Mouse (Mus musculus): ENCODE data around the gene Tlk2.
A peak's percentile ranks its signal among the peaks of the same experiment; 100 is the strongest.

Gene Tlk2

DNA sequence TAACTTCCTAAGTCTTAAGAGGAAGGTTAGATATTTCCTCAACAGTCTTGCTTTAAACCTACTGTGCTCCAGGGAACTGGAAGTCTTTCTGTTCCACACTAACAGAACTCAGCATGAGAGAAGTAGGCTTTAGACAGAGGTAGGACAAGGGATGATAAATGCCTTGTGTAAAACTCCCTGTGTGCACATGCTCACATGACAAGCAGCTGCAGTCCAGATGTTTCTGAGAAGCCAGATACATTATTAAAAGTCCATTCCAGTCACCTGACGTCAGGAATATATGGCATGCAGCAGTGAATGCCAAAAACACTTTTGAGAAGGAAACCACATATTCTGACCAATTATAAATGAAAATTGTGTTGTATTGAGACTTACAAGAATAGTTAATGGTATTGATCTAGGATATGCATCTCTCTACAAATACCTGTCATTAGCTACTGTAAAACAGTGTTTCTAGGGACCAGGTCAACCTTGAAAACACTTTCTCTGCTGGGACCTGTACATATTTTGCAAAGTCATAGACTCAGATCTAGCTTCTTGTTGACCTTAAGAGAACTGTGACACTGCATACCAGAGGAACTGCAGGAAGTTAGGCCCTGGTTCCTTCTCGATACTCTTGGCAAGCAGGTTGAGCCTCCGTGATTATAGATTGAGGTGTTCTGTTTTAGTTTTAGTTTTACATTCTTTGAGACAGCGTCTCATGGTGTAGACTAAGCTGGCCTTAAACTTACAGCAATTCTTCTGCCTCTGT is 83.2 kb downstream of the Tlk2 start:
- no peak for DNase-seq (ENCODE audit: low spot score)

DNA sequence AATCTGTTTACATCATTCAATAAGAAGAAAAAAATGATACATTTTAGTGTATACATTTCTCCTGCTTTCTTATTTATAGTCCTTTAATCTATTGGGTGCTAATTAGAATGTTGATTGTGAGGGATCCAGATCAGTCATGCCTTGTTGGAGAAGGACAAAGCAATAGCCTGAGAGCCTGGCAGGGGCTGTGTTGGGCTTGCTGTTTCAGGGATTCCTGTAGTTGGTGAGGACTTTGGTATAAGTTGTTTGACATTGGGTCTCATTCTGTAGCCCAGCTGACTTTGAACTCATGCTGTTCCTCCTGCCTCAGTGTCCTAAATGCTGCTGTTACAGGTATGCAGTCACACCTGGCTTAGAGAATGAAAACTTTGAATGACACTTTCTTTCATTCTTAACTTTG is 85.9 kb downstream of the Tlk2 start:
- DNase-seq (ENCODE audit: low spot score): no peak

DNA sequence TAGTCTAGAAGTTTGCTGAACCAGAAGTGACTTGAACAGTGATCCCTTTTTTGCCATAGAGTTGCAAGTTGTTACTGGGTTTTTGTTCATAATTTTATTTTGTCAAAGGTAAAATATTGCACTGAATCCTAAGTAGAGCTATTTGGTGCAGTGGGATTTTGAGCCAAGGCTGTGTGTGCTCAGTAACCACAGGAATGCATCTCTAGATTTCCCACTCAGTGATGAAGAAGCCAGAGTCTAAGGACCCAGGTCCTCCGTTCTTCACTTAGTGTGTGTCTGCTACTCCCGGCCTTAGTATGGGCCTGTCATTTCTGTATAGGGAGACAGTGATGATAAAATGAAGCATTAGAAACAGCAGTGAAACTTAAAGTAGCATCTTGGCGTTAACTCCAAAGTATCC is 86.4 kb downstream of the Tlk2 start:
- DNase-seq (ENCODE audit: low spot score): no peak

DNA sequence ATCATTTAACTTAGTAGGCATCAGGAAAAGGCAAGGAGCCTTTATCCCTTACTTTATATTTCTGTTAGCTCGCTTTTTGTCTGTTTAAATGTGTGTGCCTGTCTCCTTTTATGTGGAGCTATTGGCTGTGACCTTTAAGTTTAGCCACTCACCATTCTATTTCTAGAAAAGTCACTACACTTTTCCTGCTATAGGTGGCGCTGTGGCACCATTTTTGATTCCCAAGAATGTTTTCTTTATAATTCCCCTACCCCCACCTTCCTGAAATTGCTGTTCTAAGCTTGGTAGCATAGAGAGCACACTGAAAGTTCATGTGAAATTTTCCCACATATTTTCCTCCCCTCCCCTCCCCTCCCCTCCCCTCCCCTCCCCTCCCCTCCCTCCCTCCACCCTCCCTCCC is 91.5 kb downstream of the Tlk2 start:
- DNase-seq (ENCODE audit: low spot score): no peak

DNA sequence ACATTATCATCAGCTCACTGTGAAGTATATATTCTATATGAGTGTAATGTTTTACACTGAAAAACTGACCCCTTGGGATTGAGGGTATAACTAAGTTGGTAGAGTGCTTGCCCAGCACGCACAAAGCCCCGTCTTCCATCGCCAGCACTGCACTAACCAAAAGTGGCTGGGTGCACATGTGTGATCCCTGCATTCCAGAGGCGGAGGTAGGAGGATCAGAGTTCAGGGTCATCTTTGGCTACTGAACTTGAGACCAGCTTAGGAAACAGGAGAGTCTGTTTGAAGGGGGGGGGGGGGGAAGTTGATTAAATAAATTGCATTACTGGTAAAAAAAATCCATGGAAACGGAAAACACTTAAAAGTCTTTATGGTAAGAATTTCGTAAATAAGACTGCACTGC is 101.8 kb downstream of the Tlk2 start:
- no peak for DNase-seq (ENCODE audit: low spot score)

DNA sequence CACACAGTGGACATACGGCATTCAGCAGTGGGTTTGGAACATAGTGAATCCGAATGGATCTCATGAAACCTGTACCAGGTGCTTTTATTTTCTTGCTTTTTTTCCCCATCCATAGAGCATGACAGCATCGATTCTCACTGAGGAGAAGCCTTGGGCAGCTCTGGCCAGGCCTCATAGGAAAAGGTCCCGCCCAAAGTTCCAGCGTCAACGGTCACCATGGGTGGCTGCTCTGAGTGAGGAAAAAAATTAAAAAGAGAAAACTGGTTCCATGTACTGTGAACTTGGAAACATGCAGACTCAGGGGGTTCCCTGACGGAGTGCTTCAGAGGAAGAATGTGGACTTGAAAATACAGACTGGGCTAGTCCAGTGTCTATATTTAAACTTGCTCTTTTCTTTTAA is 102.7 kb downstream of the Tlk2 start:
- no peak for DNase-seq (ENCODE audit: low spot score)

DNA sequence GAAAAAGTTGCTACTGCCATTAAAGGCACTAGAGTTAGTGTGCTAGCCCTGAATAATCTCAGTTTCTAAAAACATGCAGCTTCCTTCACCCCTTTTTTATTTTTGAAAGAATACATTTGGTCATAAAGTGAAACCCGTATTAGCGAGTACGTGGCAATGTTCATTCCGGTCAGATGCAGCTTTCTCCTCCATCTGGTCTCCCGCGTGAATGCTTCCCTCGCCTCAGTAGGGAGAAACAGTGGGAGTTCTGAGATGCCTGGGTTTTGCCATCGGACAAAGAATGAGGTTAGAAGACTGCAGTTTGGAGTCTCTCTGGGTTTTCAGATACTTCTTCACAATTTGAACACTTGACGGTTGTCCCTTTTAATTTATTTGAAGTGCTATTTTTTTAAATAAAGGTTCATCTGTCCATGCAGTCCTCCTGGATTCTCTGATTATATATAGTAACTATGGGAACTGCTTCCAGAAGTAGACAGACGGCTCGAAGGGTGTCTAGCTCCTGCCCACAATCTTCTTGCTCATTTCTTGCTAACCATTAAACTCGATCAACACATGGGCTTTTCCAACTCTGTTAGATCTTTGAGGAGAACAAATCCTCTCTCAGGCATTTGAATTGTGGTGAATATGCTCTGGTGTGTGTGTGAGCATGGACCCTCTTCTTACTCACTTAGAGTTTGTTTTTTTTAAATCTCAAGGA is 103.3 kb downstream of the Tlk2 start:
- DNase-seq (ENCODE audit: low spot score): no peak

DNA sequence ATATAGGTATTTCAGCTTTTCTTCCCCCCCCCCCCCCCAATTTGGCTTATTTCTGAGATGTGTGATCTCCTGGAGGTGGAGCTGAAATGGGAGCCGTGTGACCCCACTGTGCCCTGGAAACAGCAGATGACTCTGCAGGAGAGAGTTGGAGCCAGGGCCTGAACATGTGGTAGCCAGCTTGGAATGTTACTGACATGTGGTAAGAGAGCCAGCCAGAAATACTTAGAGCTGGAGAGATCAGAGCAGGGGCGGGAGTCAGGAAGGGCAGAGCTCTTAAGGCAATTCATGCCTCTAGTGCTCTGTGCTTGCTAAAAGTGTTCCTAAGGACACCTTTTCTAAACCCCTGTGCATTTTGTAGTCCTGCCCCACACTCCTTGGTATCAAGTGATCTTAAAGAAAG is 103.9 kb downstream of the Tlk2 start:
- DNase-seq (ENCODE audit: low spot score): no peak

DNA sequence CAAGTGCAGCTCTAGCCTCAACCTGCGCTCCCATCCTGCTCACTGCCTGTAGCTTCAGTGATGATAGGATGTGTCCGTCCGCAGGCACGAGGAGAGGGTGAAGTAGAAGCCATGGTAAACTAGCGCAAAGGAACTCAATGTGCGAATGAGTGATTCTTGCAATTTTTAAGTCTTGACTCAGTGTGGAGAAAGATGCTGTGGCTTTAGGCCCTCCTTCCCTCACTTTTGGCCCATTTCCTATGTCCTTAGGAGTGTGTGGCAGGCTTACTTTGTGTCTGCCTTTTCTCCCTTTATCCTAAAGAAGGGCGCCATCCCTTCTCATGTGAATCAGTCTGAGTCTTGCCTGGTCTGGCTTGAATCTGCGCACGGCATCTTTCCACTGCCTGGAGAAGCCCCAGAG is 104.4 kb downstream of the Tlk2 start:
- DNase-seq (ENCODE audit: low spot score): no peak

DNA sequence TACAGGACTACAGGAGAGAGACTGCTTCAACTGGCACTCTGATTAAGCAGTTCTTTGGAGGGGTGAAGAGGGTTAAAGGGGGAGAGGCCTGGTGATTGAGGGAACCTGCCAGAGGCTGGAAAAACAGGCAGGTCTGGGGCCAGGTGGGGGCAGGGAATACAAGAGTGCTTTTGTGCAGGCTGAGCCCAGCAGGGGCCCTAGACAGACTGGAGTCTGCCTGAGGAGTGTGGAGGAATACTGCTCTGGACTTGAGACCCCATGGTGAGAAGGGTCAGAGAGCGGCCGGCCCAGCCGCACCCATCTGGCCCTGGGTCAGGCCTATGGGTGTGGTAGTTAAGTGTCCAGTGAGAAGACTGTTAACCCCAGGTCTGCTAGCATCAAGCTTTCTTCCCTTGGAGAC is 107.1 kb downstream of the Tlk2 start:
- no peak for DNase-seq (ENCODE audit: low spot score)

DNA sequence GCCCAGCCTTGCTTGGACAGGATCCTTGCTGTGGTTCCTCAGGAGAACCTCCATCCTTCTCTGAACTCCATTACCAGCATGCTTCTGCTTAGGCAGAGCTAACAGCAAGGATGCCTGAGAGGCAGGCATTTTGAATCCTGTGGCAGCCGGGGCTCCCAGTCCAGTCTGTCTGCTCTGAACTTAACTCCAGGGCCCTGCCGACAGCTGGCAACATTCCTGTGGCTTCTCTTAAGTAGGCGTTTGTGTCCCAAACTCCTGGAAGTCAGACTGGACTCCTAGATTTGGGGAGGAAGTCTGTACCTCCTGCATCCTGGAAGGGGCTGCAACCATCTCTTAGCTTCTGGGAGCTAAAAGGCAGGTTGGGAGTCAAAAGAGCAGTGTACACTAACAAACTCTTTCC is 110.8 kb downstream of the Tlk2 start:
- no peak for DNase-seq (ENCODE audit: low spot score)

DNA sequence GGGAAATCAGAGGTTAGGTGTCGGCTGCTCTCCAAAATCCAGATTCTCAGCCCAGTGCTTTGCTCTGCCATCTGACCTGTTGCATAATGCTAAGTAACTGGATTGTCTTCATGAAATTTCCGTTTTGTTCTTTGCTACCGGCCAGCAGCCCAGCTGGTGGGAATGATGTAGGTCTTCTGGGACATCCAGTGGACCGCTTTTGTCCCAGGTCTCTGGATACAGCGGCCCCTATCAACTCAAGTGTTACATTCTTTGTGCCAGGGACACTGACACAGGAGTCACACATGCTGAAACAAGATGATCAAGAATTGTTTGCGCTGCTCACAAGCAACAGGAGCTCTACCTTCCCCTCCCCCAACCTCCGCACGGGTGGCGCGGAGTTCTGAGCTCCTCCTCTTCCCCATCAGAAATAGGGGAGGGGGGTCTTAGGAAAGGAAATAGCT is 113.1 kb downstream of the Tlk2 start:
- no peak for DNase-seq (ENCODE audit: low spot score)

DNA sequence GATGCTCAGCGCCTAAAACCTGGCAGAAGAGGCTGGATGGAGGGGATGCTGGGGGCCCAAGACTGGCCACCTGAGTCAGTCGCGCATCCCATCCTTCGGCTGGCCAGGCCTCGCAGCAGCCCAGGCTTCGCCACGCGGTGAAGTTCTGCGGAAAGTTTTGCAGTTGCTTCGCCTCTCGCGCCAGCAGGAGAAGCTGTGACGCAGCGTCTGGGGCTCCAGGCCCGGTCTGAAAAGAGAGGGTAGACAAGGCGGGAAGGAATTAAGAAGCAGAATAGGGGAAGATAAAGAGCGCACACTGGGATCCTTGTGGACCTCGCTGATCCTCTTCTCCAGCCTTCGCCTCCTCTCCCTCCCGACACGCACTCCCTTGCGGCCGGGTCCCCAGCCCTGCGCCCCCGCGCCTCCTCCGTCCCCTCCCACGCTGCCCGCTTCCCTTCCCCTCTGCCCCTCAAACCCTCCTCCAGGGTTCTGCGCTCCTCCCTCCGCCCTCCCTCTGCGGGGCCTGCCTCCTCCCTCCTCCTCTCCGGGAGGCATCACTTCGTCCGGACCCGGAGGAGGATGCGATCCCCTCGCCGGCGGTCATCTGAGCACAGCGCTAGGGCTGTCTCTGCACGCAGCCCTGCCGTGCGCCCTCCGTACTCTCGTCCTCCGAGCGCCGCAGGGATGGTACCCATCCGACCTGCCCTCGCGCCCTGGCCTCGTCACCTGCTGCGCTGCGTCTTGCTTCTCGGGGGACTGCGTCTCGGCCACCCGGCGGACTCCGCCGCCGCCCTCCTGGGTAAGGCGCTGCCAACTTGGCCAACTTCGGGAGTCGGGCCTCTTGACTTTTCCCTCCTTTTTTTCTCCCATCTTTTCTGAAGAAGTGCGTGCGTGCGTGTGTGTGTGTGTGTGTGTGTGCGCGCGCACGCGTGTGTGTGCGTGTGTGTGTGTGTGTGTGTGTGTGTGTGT is 113.8 kb downstream of the Tlk2 start, which contains the start of gene Mrc2:
Mrc2 (plus strand) TSS at position 520 of the 948 bp plus-strand sequence.
- DNase-seq (ENCODE audit: low spot score): peak; percentile 70

DNA sequence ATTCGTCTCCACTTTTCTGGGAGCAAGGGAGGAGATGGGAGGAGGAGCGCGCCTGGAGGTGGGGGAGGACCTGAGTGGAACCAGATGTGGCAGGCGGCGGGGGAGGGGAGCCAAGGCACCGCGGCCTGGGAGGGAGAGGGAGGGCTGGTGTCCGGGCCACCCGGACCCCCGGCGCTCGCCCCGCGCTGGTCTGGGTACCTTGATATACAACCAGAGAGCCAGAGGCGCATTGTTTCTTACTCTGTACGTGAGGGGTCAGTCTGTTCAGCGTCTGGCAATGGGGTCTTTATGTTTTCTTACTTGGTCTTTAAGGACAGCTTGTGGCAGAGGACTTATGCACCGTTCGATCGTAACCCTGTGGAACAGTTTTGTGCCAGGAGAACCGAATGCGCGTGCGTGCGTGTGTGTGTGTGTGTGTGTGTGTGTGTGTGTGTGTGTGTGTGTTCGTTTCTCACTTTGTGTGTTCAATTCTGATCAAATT is 114.5 kb downstream of the Tlk2 start:
- peak; percentile 52 for DNase-seq (ENCODE audit: low spot score)

DNA sequence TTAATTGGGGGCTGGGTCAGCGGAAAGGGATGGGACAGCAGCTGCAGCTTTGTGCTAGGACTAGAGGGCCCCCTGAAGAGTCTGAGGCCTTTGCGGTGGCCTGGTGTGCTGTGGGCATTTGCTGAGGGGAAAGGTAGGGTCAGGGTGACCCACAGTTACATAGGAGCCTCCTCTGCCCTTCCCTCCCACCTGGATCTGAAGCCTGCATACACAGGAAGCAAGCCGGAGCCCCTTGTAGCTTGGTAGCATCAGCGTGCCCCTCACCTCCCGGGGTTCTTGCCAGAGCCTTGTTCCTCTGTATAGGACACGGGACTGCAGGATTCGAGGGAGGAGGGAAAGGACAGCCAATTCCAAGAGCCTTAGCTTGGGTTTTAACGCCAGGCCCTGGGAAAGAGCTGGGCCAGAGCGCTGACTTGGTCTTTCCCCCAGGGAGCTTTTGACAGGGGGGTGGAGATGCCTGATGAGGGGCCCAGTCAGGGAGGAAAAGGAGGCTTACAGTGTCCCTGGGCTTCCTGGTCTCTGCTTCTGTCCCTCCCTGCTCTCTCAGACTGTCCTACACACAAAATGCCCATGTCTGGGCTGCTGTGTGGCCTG is 115.4 kb downstream of the Tlk2 start:
- DNase-seq (ENCODE audit: low spot score): no peak

DNA sequence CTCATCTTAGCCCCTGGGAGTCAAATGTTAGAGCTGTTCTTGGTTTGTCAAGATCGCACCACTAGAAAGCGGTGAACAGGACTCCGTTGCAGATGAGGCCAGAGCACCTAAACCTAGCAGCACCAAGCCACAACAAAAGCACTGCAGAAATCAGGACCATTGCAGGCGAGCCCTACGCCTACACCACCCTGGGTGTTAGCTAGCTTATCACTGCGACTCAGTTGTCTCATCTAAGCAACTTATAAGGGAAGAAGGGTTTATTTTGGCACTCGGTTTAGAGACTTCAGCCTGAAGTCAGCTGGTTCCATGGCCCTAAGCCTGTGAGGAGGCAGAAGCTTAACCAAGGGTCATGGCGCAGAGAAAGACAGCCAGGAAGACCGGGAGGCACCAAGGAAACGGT is 117.5 kb downstream of the Tlk2 start:
- DNase-seq (ENCODE audit: low spot score): no peak

DNA sequence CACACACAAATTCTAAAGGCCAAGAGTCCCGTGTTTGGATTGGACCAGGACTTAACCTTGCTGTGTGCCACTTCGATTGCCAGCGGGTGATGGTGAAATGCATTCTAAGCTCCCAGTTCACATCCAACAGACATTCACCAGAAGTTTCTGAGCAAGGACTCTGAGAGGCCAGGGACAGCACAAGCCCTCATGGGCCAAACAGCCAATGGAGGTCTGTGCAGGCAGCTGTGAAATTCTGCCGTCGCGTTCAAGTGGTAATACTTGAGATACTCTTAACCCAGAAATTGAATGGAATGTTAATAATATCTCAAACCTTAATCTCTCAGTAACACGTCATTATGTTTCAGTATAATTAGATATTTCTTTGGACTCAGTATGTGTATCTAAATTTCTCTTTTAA is 131.6 kb downstream of the Tlk2 start:
- no peak for DNase-seq (ENCODE audit: low spot score)

DNA sequence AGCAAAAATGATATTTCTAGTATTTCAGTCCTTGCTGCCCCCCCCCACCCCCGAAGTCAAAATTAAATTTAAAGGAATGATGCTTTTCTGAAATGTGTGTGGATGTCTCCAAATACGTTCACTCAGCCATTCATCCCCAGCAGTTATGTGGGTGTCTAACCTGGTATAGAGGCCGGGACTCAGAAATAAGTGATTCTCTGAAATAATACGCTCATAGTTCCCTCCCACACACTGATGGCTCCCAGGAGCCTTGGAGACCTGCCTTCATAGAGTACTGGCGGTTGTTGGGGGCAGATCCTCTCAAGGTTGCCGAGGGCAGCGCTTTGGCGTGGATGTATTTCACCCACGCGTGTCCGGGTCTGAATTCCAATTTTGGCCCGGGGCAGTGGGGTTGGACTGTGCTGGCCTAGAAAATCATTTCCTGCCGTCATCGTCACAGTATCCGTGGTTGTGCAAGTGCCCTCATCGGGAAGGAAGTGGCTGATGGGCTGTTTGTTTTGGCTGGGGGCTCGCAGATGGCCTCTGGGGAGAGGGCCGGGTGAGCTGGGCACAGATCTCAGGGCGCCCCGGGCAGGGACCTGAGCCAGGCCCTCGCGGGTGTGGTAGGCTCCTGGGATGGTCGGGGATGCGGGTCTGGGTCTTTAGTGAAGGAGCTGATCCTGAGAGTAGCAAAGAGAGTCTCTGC is 132.8 kb downstream of the Tlk2 start:
- DNase-seq (ENCODE audit: low spot score): no peak

DNA sequence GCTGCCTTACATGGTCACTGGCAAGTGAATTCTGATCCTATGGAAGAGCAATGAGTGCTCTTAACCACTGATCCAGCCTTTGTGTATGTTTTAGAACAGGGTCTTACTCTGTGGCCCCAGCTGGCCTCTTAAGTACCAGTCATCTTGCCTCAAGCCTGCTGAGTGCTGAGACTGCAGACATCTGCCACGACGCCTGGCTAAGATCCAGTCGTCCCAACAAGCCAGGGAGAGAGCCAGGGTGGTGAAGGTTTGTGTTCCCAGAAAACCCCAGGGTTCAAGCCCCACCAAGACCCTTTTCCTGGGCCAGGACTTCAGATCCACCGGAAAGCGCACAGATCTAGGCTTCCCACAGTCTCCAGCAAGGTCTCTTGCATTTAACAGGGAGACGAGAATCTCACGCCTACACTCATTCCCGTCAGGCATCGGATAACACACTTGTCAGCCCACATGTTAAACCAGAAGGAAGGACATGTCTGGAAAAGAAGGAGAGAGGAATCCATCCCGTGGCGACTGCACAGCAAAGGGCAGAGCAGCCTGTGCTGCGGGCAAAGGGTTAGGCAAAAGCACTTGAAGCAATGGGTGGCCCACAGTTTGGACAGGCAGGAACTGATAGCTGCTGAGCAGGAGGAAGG is 133.8 kb downstream of the Tlk2 start:
- DNase-seq (ENCODE audit: low spot score): no peak

DNA sequence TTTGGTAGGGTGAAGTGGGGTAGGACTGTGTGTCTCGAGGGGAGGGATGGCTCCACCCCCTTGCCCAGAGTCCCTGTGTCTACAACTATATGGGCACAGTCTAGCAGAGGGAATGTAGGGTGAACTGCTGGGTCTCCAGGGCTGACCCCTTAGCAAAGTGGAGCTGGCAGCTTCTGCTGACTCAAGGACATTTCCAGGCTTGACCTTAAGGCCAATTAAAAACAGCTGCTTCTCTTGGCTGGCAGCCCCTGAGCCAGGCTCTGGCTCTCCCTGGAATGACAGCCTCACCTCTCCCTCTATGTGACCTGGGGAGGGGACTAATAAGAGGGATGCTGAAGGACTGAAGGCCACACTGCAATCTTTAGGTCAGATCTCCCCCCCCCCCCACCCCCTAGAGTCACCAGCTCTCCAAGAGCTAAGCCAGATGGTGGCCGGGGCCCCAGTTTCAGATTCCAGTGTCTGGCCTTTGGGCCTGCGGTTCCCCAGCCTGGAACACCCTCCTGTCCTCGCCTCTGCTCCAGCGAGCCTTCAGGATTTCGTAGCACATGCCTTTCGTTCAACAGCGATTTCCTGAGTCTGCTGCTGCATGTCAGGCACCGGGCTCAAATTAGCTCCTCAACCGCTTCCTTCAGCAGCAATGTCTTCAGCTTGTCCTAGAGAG is 134.5 kb downstream of the Tlk2 start:
- no peak for DNase-seq (ENCODE audit: low spot score)

Measured in ovary, postnatal 14 days (tissue).